Mouse (Mus musculus): ENCODE measurements at regions not wholly inside any gene's neighbourhood (a gene's known extent, or its start where the extent isn't known, plus 50 kb on each side); places are given as distances from the start of the nearest gene placed in this dataset.

GRCm38 (mm10) chr5:118908224-118908623, 347.7 kb downstream of the Med13l start:
- TF ChIP-seq CTCF (IDR thresholded peaks at IDR 0.05), result no peak
- no peak for TF ChIP-seq EP300 (IDR thresholded peaks at IDR 0.05)

Data from lung, postnatal 0 days (tissue).